Mouse (Mus musculus): ENCODE measurements at regions not wholly inside any gene's neighbourhood (a gene's known extent, or its start where the extent isn't known, plus 50 kb on each side); places are given as distances from the start of the nearest gene placed in this dataset.

DNA sequence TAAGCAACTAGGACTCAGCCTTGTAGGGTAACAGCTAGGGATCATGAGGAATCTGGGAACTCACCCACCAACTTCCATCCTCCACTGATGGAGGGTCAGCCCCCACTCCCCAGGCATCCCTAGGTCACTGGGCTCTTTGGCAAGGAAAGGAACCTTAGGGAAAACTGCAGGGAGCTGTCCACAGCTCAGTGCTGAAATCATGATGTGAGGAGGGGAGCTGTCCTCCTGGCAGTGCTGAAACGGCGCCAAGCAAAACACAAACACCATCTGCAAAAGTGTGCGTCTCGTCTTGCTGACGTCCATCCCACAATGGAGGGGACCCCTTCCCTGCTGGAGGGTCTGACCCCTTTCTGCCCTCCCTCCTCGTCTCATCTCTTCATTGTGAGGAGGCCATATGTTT, 68.6 kb upstream of the Rph3a start:
- DNase-seq: peak; percentile 17 to 28

DNA sequence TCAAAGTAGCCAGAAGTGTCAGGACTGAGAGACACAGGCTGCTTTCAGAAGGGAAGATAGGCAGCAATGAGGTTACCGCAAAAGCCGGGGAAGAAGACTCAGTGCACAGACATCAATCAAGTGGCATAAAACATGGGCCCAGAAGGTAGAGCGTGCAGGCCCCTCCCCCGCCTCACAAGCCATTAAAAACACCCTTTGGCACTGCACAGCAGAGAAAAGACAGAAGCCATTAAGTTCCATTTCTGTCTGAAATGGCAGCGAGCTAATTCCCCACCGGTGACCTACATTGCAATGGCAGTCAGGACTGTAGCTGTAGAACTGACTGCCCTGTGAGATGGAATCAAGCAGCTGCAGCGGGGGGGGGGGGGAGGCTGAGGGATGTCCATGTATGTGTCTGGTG, 66.8 kb upstream of the Rph3a start:
- DNase-seq: no peak

DNA sequence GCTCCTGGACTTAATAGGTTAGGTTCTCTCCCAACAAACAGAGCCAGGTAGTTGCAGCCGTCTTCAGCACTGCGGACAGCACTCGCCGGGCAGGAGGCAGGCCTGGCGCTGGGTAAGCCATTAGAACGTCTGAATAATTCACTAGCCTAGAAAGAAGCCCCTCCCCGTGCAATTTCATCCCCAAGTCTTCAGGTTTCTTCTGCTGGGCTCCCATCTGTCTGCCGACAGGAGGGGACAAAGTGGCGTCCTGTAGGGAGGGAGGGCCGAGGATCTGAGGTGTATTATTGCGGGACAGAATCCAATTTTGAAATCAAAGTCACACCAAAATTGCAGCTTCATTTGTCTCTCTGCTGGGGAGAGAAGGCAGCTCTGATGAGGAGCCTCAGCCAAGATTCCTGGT, 58.9 kb upstream of the Rph3a start:
- no peak for DNase-seq

DNA sequence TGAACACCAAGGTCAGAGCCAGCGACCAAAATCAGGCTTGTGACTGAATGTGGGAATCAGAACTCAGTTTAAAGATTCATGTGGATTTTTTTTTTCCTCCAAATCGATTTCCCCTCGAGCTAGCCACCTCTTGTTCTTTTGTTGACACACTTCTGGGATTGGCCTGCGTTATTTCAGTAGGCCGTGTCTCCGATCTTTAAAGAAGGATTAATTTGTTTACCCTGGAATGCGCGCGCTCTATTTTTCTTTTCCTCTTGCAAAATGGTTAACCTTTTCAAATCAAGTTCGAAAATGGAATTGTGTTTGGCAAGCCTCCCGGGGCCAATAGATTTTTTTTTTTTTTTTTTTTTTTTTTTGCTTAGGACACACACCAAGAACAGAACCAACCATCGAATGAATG, 54.8 kb upstream of the Rph3a start:
- DNase-seq: no peak

DNA sequence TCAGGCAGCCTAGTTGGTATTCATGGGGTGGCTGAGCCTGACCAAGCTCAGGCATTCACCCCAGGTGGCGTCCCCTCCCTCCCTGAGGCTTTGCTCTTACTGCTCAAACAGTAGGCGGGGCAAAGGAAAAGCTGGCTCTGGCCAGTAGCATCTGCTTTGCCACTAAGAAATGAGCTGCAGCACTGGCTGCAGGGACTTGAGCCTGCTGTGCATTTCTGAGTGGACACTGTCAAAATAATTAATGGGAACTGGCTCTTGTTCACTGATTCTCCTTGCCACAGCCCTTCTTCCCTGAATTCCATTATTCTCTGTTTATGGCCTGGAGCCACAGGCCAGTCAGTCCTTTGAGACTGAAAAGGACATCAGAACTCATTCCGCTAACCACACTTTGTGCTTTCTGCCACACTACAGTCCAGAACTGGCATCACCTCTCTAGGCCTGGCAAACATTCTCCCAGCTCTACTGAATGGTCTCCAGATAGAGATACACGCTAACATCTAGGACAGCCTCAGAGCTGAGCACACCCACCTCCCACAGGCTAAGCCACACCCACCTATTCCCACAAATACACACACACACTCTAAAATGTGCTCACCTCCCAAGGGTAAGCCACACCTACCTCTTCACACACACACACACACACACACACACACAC, 53.2 kb upstream of the Rph3a start:
- DNase-seq: no peak

DNA sequence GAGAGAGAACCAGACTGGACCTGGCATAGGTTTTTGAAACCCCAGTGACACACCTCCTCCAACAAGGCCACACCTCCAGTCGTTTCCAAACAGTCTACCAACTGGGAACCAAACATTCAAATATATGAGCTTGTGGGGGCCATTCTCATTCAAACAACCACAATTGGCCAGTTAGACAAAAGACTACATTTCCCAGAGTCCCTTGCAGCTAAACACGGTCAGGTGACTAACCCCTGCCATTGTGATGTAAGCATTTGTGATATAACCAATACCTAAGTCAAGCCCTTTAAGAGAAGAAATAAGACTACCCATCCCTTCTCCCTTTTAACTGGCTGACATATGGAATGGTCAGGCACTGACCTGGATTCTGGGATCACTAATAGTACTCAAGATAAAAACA, 51.8 kb upstream of the Rph3a start:
- DNase-seq: no peak
